Mouse (Mus musculus): ENCODE results near the gene Smyd2. TPM values are rescaled to one million over a fixed set of nuclear protein-coding genes. Genes with fewer than 3 reads are reported as not detected.

Gene Smyd2
- total and polyA plus RNA-seq, 3 experiments: 79.9 to 119 (median 84.7) TPM

GRCm38 (mm10) chr1:189902413-189902812 lies 19.8 kb downstream of the Smyd2 start:
- H3K79me2 ChIP-seq (replicated peaks; ENCODE audit: control insufficient read depth, extremely low read depth, insufficient read depth, poor library complexity, severe bottlenecking): no peaks in the 10 kb centered on the region
- H3K4me1 ChIP-seq (ENCODE audit: control insufficient read depth in 1 of 2, insufficient read depth in 2 of 2): peaks cover 6 to 18% of the 10 kb centered on the region in 2 experiments; a peak in 3 of 4 replicates
- TF ChIP-seq ZNF384 (IDR thresholded peaks at IDR 0.05; ENCODE audit: low read depth, low read length) (no peak), ETS1 (conservative IDR thresholded peaks at IDR 0.05; ENCODE audit: low read depth, low read length) (no peak), RCOR1 (conservative IDR thresholded peaks at IDR 0.05; ENCODE audit: low read depth, low read length) (no peak), POLR2AphosphoS2 (IDR thresholded peaks at IDR 0.05; ENCODE audit: low read depth, low read length) (no peak), RAD21 (IDR thresholded peaks at IDR 0.05; ENCODE audit: low read depth, low read length) (no peak), UBTF (IDR thresholded peaks at IDR 0.05; ENCODE audit: low read depth, low read length) (no peak), MAZ (IDR thresholded peaks at IDR 0.05; ENCODE audit: low read depth, low read length) (no peak), KAT2A (IDR thresholded peaks at IDR 0.05; ENCODE audit: insufficient replicate concordance, low read length) (no peak), IRF4 (IDR thresholded peaks at IDR 0.05; ENCODE audit: low read depth, low read length) (no peak), ELF1 (IDR thresholded peaks at IDR 0.05; ENCODE audit: low read depth, low read length) (no peak)
- no peaks in the 10 kb centered on the region for H3K27me3 ChIP-seq (replicated peaks)
- dilution Hi-C loops (cut with MboI; ENCODE audit: extremely low pct_ligation_motif_present, extremely low pct_unique_long_range_greater_than_20kb, low sequenced_read_pairs) (no loop called here), in situ Hi-C loops (cut with MboI; ENCODE audit: low pct_ligation_motif_present, low pct_unique_long_range_greater_than_20kb, low sequenced_read_pairs) (no loop called here)
- peaks cover 2% of the 10 kb centered on the region for H3K9me3 ChIP-seq (replicated peaks; ENCODE audit: low read length)
- H3K9ac ChIP-seq (ENCODE audit: insufficient read depth, low read depth): no peak overlapping the region
- H3K4me3 ChIP-seq (replicated peaks in 1 of 3; ENCODE audit: low read depth in 2 of 3, low read length in 2 of 3, poor library complexity in 1 of 3): no peak overlapping the region
- H3K27ac ChIP-seq (ENCODE audit: insufficient read depth, low read depth): no peak overlapping the region
- no peak overlapping the region for H3K4me2 ChIP-seq (ENCODE audit: insufficient read depth, low read depth, poor library complexity, severe bottlenecking)
- H3K36me3 ChIP-seq (replicated peaks in 1 of 2; ENCODE audit: control insufficient read depth in 1 of 2, insufficient read depth in 1 of 2, low read length in 1 of 2): peaks cover 23 to 84% of the 10 kb centered on the region in 2 experiments
- DNase-seq (ENCODE audit: extremely low read depth): no peak

- in situ Hi-C loops (cut with MboI; ENCODE audit: low pct_ligation_motif_present, low pct_unique_long_range_greater_than_20kb, low sequenced_read_pairs) (no loop called here), dilution Hi-C loops (cut with MboI; ENCODE audit: extremely low pct_ligation_motif_present, extremely low pct_unique_long_range_greater_than_20kb, low sequenced_read_pairs) (no loop called here)
- Histone ChIP-seq H3K27me3 (replicated peaks) (no peaks in the 10 kb centered on the region), H3K4me3 (replicated peaks in 1 of 3; ENCODE audit: low read depth in 2 of 3, low read length in 2 of 3, poor library complexity in 1 of 3) (no peak overlapping the region), H3K79me2 (replicated peaks; ENCODE audit: control insufficient read depth, extremely low read depth, insufficient read depth, poor library complexity, severe bottlenecking) (no peaks in the 10 kb centered on the region), H3K4me2 (ENCODE audit: insufficient read depth, low read depth, poor library complexity, severe bottlenecking) (no peak overlapping the region), H3K9me3 (replicated peaks; ENCODE audit: low read length) (peaks cover 2% of the 10 kb centered on the region), H3K4me1 (ENCODE audit: control insufficient read depth in 1 of 2, insufficient read depth in 2 of 2) (peaks cover 0 to 7% of the 10 kb centered on the region in 2 experiments; a peak in 2 of 4 replicates), H3K27ac (ENCODE audit: insufficient read depth, low read depth) (no peak overlapping the region), H3K36me3 (replicated peaks in 1 of 2; ENCODE audit: control insufficient read depth in 1 of 2, insufficient read depth in 1 of 2, low read length in 1 of 2) (peaks cover 44 to 92% of the 10 kb centered on the region in 2 experiments), H3K9ac (ENCODE audit: insufficient read depth, low read depth) (no peak overlapping the region)
- no peak for DNase-seq (ENCODE audit: extremely low read depth)
- TF ChIP-seq RAD21 (IDR thresholded peaks at IDR 0.05; ENCODE audit: low read depth, low read length) (no peak), JUND (conservative IDR thresholded peaks at IDR 0.05; ENCODE audit: low read depth, low read length) (no peak), ZNF384 (IDR thresholded peaks at IDR 0.05; ENCODE audit: low read depth, low read length) (no peak), POLR2A (IDR thresholded peaks at IDR 0.05; ENCODE audit: low read depth, low read length) (no peak), ZKSCAN1 (IDR thresholded peaks at IDR 0.05; ENCODE audit: borderline replicate concordance, low read depth, low read length) (no peak), MAX (IDR thresholded peaks at IDR 0.05; ENCODE audit: low read length) (no peak), ELF1 (IDR thresholded peaks at IDR 0.05; ENCODE audit: low read depth, low read length) (no peak), GABPA (IDR thresholded peaks at IDR 0.05; ENCODE audit: insufficient replicate concordance, low read depth, low read length) (no peak), MYC (IDR thresholded peaks at IDR 0.05; ENCODE audit: low read depth, low read length) (no peak), TCF12 (IDR thresholded peaks at IDR 0.05; ENCODE audit: low read depth, low read length) (no peak), POLR2AphosphoS2 (IDR thresholded peaks at IDR 0.05; ENCODE audit: low read depth, low read length) (no peak), NELFE (IDR thresholded peaks at IDR 0.05; ENCODE audit: low read depth, low read length) (no peak), CTCF (conservative IDR thresholded peaks at IDR 0.05 in 1 of 2, IDR thresholded peaks at IDR 0.05 in 1 of 2; ENCODE audit: low read depth in 2 of 2, low read length in 2 of 2) (no peak), ETS1 (conservative IDR thresholded peaks at IDR 0.05; ENCODE audit: low read depth, low read length) (no peak), MEF2A (IDR thresholded peaks at IDR 0.05; ENCODE audit: borderline replicate concordance, low read depth, low read length) (no peak), USF1 (IDR thresholded peaks at IDR 0.05; ENCODE audit: low read depth, low read length) (no peak), PAX5 (IDR thresholded peaks at IDR 0.05; ENCODE audit: low read length) (no peak)
Observed at GRCm38 (mm10) chr1:189899526-189899925, 22.6 kb downstream of the Smyd2 start.
